Mouse (Mus musculus): Measurements from ENCODE around the gene Slamf9.

- TF ChIP-seq CTCF (IDR thresholded peaks at IDR 0.05; ENCODE audit: extremely low read depth, insufficient read depth, insufficient read length, insufficient replicate concordance) (no peak), POLR2A (IDR thresholded peaks at IDR 0.05; ENCODE audit: low read depth, low read length) (no peak)
These were observed 29.6 kb downstream of the Slamf9 start for GRCm38 (mm10) chr1:172504756-172505155.

All from spleen, adult 2 months (tissue).